Mouse (Mus musculus) MEL (cell line): ENCODE data around the gene Dnase1l2. TPM values are rescaled to one million over a fixed set of nuclear protein-coding genes. Genes with fewer than 3 reads are reported as not detected.
"Not testable (repeated sequence)": the region's sequence is repeated elsewhere in the genome, so short reads cannot be mapped to it uniquely, and the experiment has no call there.

ENCODE experiments used
- DNase-seq: peaks from one replicate; pipeline ENCODE4 v3.0.0; 2011; ENCODE audit warnings: low read depth, low spot score
- H3K27ac ChIP-seq: 2 replicates; pipeline ENCODE4 v1.5.1; 2012; ENCODE audit warnings: low read depth, mild to moderate bottlenecking, control low read depth, low read length, moderate library complexity; ENCODE audit not compliant: control insufficient read depth
- H3K27me3 ChIP-seq, 2 experiments: fragments of 150-350 bp in 1 of 2; sonication (generic) in 1 of 2; 2 replicates each; pipeline ENCODE4 v1.6.1; 2012; ENCODE audit warnings: low read length in 2 of 2, mild to moderate bottlenecking in 2 of 2, improper control_type of control experiment in 1 of 2, moderate library complexity in 1 of 2; ENCODE audit not compliant: insufficient read depth in 2 of 2, control insufficient read depth in 1 of 2
- H3K36me3 ChIP-seq, 2 experiments: 2 replicates each; pipeline ENCODE4 v1.6.1; 2012 to 2014; ENCODE audit warnings: low read length in 2 of 2, improper control_type of control experiment in 1 of 2, inconsistent platforms in 1 of 2, mild to moderate bottlenecking in 1 of 2; ENCODE audit not compliant: insufficient read depth in 2 of 2, control insufficient read depth in 1 of 2
- H3K4me1 ChIP-seq, 2 experiments: fragments of 150-350 bp in 1 of 2; sonication (generic) in 1 of 2; 2 replicates each; pipeline ENCODE4 v1.6.1; 2012; ENCODE audit warnings: low read length in 2 of 2, improper control_type of control experiment in 1 of 2, mild to moderate bottlenecking in 1 of 2; ENCODE audit not compliant: insufficient read depth in 2 of 2, control insufficient read depth in 1 of 2
- H3K4me3 ChIP-seq, 2 experiments: fragments of 150-350 bp in 1 of 2; sonication (generic) in 1 of 2; 2 replicates each; pipeline ENCODE4 v1.5.1; 2012; ENCODE audit warnings: low read depth in 2 of 2, low read length in 2 of 2, mild to moderate bottlenecking in 2 of 2, moderate library complexity in 2 of 2, control low read depth in 1 of 2, improper control_type of control experiment in 1 of 2; ENCODE audit not compliant: control insufficient read depth in 1 of 2, insufficient read depth in 1 of 2
- H3K79me2 ChIP-seq: 2 replicates; pipeline ENCODE4 v1.6.1; 2012; ENCODE audit warnings: mild to moderate bottlenecking, low read length, moderate library complexity; ENCODE audit not compliant: control insufficient read depth, poor library complexity, insufficient read depth
- H3K9ac ChIP-seq: 2 replicates; pipeline ENCODE4 v1.6.1; 2012; ENCODE audit warnings: low read depth, mild to moderate bottlenecking, control low read depth, low read length, moderate library complexity; ENCODE audit not compliant: control insufficient read depth, poor library complexity, severe bottlenecking
- H3K9me3 ChIP-seq: fragments of 150-350 bp; sonication (generic); replicated peaks from 2 replicates; pipeline ENCODE4 v1.6.1; 2012; ENCODE audit warnings: mild to moderate bottlenecking, low read length, improper control_type of control experiment, moderate library complexity; ENCODE audit not compliant: insufficient read depth
- BHLHE40 ChIP-seq: IDR thresholded peaks from 2 replicates; pipeline ENCODE4 v1.6.1; 2012; ENCODE audit warnings: low read depth, mild to moderate bottlenecking, inconsistent platforms, low read length, improper control_type of control experiment, borderline replicate concordance
- CHD1 ChIP-seq: IDR thresholded peaks from 2 replicates; pipeline ENCODE4 v1.6.1; 2012; ENCODE audit warnings: low read depth, mild to moderate bottlenecking, inconsistent platforms, low read length, improper control_type of control experiment
- ELF1 ChIP-seq: IDR thresholded peaks from 2 replicates; pipeline ENCODE4 v1.6.1; 2014; ENCODE audit warnings: low read depth, mild to moderate bottlenecking, inconsistent platforms, low read length, improper control_type of control experiment, moderate library complexity
- ETS1 ChIP-seq: IDR thresholded peaks from 2 replicates; pipeline ENCODE4 v1.6.1; 2012; ENCODE audit warnings: low read depth, mild to moderate bottlenecking, inconsistent platforms, low read length, improper control_type of control experiment, moderate library complexity
- GABPA ChIP-seq: IDR thresholded peaks from 2 replicates; pipeline ENCODE4 v1.6.1; 2012; ENCODE audit warnings: low read depth, mild to moderate bottlenecking, inconsistent platforms, low read length, improper control_type of control experiment, moderate library complexity
- GATA1 ChIP-seq: IDR thresholded peaks from 2 replicates; pipeline ENCODE4 v1.6.1; 2011; ENCODE audit warnings: low read depth, low read length, improper control_type of control experiment
- HCFC1 ChIP-seq: IDR thresholded peaks from 2 replicates; pipeline ENCODE4 v1.6.1; 2012; ENCODE audit warnings: low read depth, mild to moderate bottlenecking, inconsistent platforms, low read length, improper control_type of control experiment, moderate library complexity
- KAT2A ChIP-seq: conservative IDR thresholded peaks from 2 replicates; pipeline ENCODE4 v1.6.1; 2012; ENCODE audit warnings: low read depth, low read length, improper control_type of control experiment, inconsistent platforms
- MAX ChIP-seq: IDR thresholded peaks from 2 replicates; pipeline ENCODE4 v1.6.1; 2011; ENCODE audit warnings: low read length, improper control_type of control experiment
- MAZ ChIP-seq: IDR thresholded peaks from 2 replicates; pipeline ENCODE4 v1.6.1; 2012; ENCODE audit warnings: low read depth, mild to moderate bottlenecking, inconsistent platforms, low read length, improper control_type of control experiment
- MXI1 ChIP-seq: IDR thresholded peaks from 2 replicates; pipeline ENCODE4 v1.6.1; 2011; ENCODE audit warnings: mild to moderate bottlenecking, low read depth, low read length, improper control_type of control experiment
- MYB ChIP-seq: IDR thresholded peaks from 2 replicates; pipeline ENCODE4 v1.6.1; 2011; ENCODE audit warnings: mild to moderate bottlenecking, low read depth, low read length, improper control_type of control experiment
- NELFE ChIP-seq: IDR thresholded peaks from 2 replicates; pipeline ENCODE4 v1.6.1; 2011; ENCODE audit warnings: low read depth, low read length, improper control_type of control experiment
- NRF1 ChIP-seq: IDR thresholded peaks from 2 replicates; pipeline ENCODE4 v1.6.1; 2014; ENCODE audit warnings: low read depth, mild to moderate bottlenecking, inconsistent platforms, low read length, improper control_type of control experiment, moderate library complexity; ENCODE audit not compliant: poor library complexity, insufficient read depth, severe bottlenecking
- POLR2AphosphoS2 ChIP-seq: IDR thresholded peaks from 2 replicates; pipeline ENCODE4 v1.6.1; 2011; ENCODE audit warnings: low read length, improper control_type of control experiment
- RAD21 ChIP-seq: IDR thresholded peaks from 2 replicates; pipeline ENCODE4 v1.6.1; 2011; ENCODE audit warnings: mild to moderate bottlenecking, low read depth, low read length, improper control_type of control experiment
- TBP ChIP-seq: IDR thresholded peaks from 2 replicates; pipeline ENCODE4 v1.8.0; 2011; ENCODE audit warnings: low read depth, low read length, improper control_type of control experiment
- TCF12 ChIP-seq: IDR thresholded peaks from 2 replicates; pipeline ENCODE4 v1.6.1; 2014; ENCODE audit warnings: low read depth, mild to moderate bottlenecking, inconsistent platforms, low read length, improper control_type of control experiment, moderate library complexity
- UBTF ChIP-seq: IDR thresholded peaks from 2 replicates; pipeline ENCODE4 v1.6.1; 2012; ENCODE audit warnings: low read depth, mild to moderate bottlenecking, inconsistent platforms, low read length, improper control_type of control experiment, moderate library complexity, borderline replicate concordance; ENCODE audit not compliant: insufficient read depth
- ZC3H11A ChIP-seq: IDR thresholded peaks from 2 replicates; pipeline ENCODE4 v1.6.1; 2012; ENCODE audit warnings: low read depth, mild to moderate bottlenecking, inconsistent platforms, low read length, improper control_type of control experiment
- ZKSCAN1 ChIP-seq: IDR thresholded peaks from 2 replicates; pipeline ENCODE4 v1.6.1; 2012; ENCODE audit warnings: low read depth, mild to moderate bottlenecking, inconsistent platforms, low read length, improper control_type of control experiment, moderate library complexity
- ZNF384 ChIP-seq: IDR thresholded peaks from 2 replicates; pipeline ENCODE4 v1.6.1; 2012; ENCODE audit warnings: low read depth, mild to moderate bottlenecking, inconsistent platforms, low read length, improper control_type of control experiment
- polyA plus RNA-seq, 2 experiments: library from polyadenylated mRNA; stranded (reverse) in 1 of 2; unstranded in 1 of 2; fragments of >175 nt in 1 of 2; fragments of >200 nt in 1 of 2; gene quantifications; 2 replicates each; pipeline versions ENCODE4 v1.2.1 to v1.2.4; 2012; ENCODE audit warnings: low replicate concordance in 2 of 2, low read depth in 1 of 2; ENCODE audit not compliant: insufficient read length in 2 of 2, insufficient read depth in 1 of 2, missing spikeins in 1 of 2
- total RNA-seq: library from RNA; depleted of rRNA; stranded (reverse); fragments of 300-350 nt; gene quantifications from 2 replicates; pipeline ENCODE4 v1.2.3, GENCODE M21; 2012

Gene Dnase1l2
- total and polyA plus RNA-seq, 3 experiments = 0.62 to 1.8 TPM; not detected in 1

DNA sequence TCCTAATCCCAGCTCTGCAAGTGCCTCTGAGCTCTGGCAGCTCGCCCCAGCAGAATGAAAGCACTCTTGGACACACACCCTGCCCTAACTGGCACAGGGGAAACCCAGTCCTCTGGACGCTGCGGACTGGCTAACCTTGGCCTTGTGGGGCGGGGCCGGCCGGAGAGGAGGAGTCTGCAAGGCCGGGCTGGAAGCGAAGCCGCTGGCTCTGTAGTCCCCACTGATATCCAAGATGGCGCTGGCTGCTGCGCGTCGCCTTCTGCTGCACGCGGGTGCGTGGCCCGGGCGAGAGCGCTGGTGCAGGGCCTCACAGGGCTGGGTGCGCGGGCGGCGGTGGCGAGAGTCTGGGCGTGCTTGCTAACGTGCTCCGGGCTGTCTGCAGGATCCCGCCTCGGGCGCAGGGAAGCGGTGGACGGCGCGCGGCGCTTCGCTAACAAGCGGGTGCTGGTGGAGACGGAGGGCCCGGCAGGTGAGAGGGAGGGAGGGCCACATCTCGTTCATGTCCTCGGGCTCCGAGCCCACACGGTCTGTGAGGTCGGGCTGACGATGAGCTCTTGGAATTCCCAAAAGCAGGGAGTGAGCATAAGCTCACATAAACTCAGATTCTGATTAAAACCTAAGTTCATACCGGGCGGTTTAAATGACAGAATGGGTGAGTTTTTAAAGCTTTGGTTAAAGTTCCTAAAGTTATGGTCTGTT is 16.3 kb downstream of the Dnase1l2 start, which contains the start of gene Eci1 (continued):
- TF ChIP-seq BHLHE40 (no peak), ETS1 (no peak), TCF12 (peak; percentile 57; the same call in 1 of the 2 replicates)

DNA sequence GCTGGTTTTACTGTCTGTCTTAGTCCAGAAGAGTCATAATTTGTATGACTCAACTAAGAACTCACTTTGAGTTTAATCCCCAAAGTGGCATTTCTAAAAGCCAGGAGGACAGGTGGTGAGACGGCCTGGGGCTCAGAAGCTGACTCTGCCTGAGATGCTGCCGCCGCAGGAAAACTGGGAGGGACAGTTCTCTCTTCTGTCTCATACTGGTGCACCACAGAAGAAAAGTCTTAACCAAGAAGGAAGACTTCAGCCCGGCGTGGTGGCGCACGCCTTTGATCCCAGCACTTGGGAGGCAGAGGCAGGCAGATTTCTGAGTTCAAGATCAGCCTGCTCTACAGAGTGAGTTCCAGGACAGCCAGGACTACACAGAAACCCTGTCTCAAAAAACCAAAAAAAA is 17.0 kb downstream of the Dnase1l2 start:
- H3K9ac ChIP-seq = no peak overlapping the region
- peaks cover 13% of the 10 kb centered on the region for H3K79me2 ChIP-seq
- H3K27me3 ChIP-seq = no peaks in the 10 kb centered on the region
- H3K9me3 ChIP-seq = no peaks in the 10 kb centered on the region
- DNase-seq = no peak
- H3K4me3 ChIP-seq = no peak overlapping the region
- peaks cover 0 to 2% of the 10 kb centered on the region in 2 experiments; a peak in 2 of 4 replicates for H3K4me1 ChIP-seq
- H3K36me3 ChIP-seq = peaks cover 3 to 22% of the 10 kb centered on the region in 2 experiments; a peak in 3 of 4 replicates
- TF ChIP-seq MAX (no peak), KAT2A (no peak), NRF1 (no peak), TBP (no peak), MYB (no peak), POLR2AphosphoS2 (no peak), ZKSCAN1 (no peak), MXI1 (no peak), HCFC1 (no peak), MAZ (no peak), CHD1 (no peak), RAD21 (no peak), GABPA (no peak), ELF1 (no peak), ZNF384 (no peak), UBTF (no peak), ZC3H11A (no peak), NELFE (no peak), GATA1 (no peak)
- H3K27ac ChIP-seq = no peak overlapping the region

DNA sequence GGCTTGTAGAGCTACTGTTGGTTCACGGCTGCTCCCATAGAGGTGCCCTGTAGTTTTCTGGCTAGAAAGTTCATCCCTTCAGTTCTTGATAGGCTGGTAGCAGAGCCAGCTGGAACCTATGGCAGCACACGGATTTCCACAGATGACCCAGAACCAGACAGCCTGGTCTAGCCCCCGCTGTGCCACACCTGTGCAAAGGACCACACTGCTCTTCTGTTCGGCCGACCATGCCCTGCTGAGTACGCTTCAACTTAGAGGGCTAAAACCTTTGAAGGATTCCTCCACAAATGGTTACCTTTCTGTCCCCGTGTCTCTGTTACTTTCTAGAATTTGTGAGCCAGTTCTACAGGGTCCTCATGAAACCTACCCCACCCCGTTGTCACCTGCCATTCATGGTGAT is 17.6 kb downstream of the Dnase1l2 start:
- H3K27ac ChIP-seq, H3K9ac ChIP-seq, H3K4me1 ChIP-seq, DNase-seq, H3K4me3 ChIP-seq, H3K27me3 ChIP-seq, H3K9me3 ChIP-seq: not testable (repeated sequence)
- Histone ChIP-seq H3K36me3 (peaks cover 3 to 24% of the 10 kb centered on the region in 2 experiments; a peak in 3 of 4 replicates), H3K79me2 (peaks cover 13% of the 10 kb centered on the region)
